Mouse (Mus musculus) hindbrain, embryonic 16.5 days (tissue): ENCODE results near the gene Asic3. TPM values are rescaled to one million over a fixed set of nuclear protein-coding genes. Genes with fewer than 3 reads are reported as not detected.

Source experiments
- ATAC-seq: fragments of 200-750 bp; cut with Nextera tagmentation; 2 replicates; pipeline ENCODE4 v1.8.0; 2017; ENCODE audit warnings: moderate TSS enrichment, moderate library complexity
- H3K27ac ChIP-seq: fragments of 300-500 bp; sonication (generic); 2 replicates; pipeline ENCODE4 v1.5.1; 2014; ENCODE audit warnings: low read depth, mild to moderate bottlenecking, control low read depth, low read length, moderate library complexity
- H3K27me3 ChIP-seq: fragments of 300-500 bp; sonication (generic); replicated peaks from 2 replicates; pipeline ENCODE4 v1.6.1; 2014; ENCODE audit warnings: low read length; ENCODE audit not compliant: control insufficient read depth, insufficient read depth
- H3K36me3 ChIP-seq: fragments of 300-500 bp; sonication (generic); 2 replicates; pipeline ENCODE4 v1.6.1; 2014; ENCODE audit warnings: mild to moderate bottlenecking, low read length, moderate library complexity, mixed read lengths; ENCODE audit not compliant: control insufficient read depth, insufficient read depth
- H3K4me1 ChIP-seq: fragments of 300-500 bp; sonication (generic); 2 replicates; pipeline ENCODE4 v1.6.1; 2014; ENCODE audit warnings: low read depth, low read length; ENCODE audit not compliant: control insufficient read depth, insufficient read depth
- H3K4me2 ChIP-seq: fragments of 300-500 bp; sonication (generic); 2 replicates; pipeline ENCODE4 v1.6.1; 2014; ENCODE audit warnings: mild to moderate bottlenecking, low read length, control low read depth, moderate library complexity
- H3K4me3 ChIP-seq: fragments of 300-500 bp; sonication (generic); 2 replicates; pipeline ENCODE4 v1.5.1; 2014; ENCODE audit warnings: mild to moderate bottlenecking, low read length, control low read depth, moderate library complexity
- H3K9ac ChIP-seq: fragments of 300-500 bp; sonication (generic); 2 replicates; pipeline ENCODE4 v1.6.1; 2014; ENCODE audit warnings: low read depth, mild to moderate bottlenecking, control low read depth, low read length, moderate library complexity
- H3K9me3 ChIP-seq: fragments of 300-500 bp; sonication (generic); 2 replicates; pipeline ENCODE4 v1.6.1; 2014; ENCODE audit warnings: mild to moderate bottlenecking, low read length, moderate library complexity; ENCODE audit not compliant: control insufficient read depth
- WGBS: fragments of 180-500 bp; shearing (Covaris S2); extraction: QIAGEN DNeasy Blood & Tissue Kit; methylation state at CpG from one replicate; pipeline ENCODE4 v1.1.7; 2014; 5-methylcytosine and 5-hydroxymethylcytosine counted together
- polyA plus RNA-seq: library from polyadenylated mRNA; unstranded; fragments of >200 nt; fragmentation: Nextera tagmentation; extraction: Ambion mirVana; gene quantifications from 2 replicates; pipeline ENCODE4 v1.2.1, GENCODE M21; 2015

Asic3 gene
- polyA plus RNA-seq, 1 experiment from 2014 or later: 0.85 TPM

DNA sequence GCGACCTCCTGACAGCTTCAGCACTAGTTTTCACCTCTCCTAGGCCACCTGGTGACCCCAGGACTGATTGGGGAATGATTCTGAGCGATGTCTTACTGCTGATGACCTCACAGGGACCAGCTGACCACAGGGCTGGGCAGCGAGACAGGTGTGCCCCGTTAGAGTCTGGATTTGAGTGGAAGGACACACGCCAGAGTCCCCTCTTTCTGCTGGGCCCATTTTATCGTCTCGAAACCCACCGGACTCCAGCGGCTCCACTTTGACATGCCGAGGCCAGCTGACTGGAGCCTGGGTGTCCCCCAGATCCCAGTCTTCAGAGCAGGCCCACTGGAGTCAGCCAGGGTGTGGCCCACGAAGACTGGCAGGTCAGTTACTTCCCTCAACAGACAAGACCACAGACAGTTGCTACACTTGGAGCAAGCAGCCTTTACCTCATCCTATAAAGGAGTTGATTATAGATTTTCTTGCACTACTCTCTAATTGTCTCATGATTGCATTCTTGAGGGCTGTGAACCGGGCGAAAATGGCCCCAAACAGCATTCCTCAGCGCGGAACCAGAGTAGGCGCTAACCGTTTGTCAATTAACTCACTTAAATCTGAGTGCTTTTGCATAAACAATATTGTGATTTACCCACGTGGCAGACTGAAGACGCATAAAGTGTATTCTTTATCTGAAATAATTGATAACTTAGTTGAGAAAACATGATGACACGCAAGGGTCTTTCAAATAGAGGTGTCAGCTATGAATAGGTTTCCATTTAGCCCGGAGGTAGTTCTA, 11.0 kb downstream of the Asic3 start:
- ATAC-seq: no peak; the same call in 1 of the 2 replicates
- peak overlapping the region; percentile 84 for H3K27ac ChIP-seq
- peak overlapping the region; percentile 69 for H3K9ac ChIP-seq
- peak overlapping the region; percentile 69 for H3K4me2 ChIP-seq
- peaks cover 10% of the 10 kb centered on the region for H3K36me3 ChIP-seq
- peak overlapping the region; percentile 68 for H3K4me3 ChIP-seq
- WGBS: 10% methylated on average over 21 of the region's 21 CpGs
- peaks cover 37% of the 10 kb centered on the region for H3K4me1 ChIP-seq
- no peaks in the 10 kb centered on the region for H3K9me3 ChIP-seq
- peaks cover 3% of the 10 kb centered on the region; the same call in 1 of the 2 replicates for H3K27me3 ChIP-seq

DNA sequence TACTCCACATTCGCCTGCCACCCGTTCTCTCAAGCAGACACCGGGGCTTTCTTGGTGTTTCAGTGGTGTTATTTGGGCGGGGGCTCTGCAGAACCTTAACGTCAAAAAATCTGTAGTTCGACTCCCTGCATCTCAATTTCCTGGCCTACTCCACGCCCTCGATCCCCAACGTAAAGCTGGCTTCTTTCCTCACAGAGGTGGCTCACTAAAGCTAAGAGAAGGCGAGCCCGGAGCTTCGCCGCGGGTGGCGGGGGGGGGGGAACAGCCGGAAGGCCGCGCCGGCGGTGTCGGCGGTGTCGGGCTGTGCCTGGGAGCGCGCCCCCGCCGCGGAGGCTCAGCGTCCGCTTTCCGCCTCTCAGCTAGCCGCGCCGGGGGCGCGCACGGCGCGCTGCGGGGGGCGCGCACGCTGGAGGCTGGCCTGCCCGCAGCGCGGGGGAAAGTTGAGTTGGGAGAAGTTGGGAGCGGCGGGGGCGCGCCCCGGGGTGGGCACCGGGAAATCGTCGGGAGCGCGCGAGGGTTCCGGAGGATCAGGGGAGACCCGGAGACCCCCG, 11.7 kb downstream of the Asic3 start:
- Histone ChIP-seq H3K9ac (peak overlapping the region; percentile 56), H3K36me3 (peaks cover 4% of the 10 kb centered on the region), H3K27ac (peak overlapping the region; percentile 58), H3K9me3 (no peaks in the 10 kb centered on the region), H3K4me2 (peak overlapping the region; percentile 69), H3K27me3 (peaks cover 3% of the 10 kb centered on the region; the same call in 1 of the 2 replicates), H3K4me1 (peaks cover 37% of the 10 kb centered on the region), H3K4me3 (peak overlapping the region; percentile 68)
- WGBS: 1% methylated on average over 53 of the region's 60 CpGs
- ATAC-seq: no peak

DNA sequence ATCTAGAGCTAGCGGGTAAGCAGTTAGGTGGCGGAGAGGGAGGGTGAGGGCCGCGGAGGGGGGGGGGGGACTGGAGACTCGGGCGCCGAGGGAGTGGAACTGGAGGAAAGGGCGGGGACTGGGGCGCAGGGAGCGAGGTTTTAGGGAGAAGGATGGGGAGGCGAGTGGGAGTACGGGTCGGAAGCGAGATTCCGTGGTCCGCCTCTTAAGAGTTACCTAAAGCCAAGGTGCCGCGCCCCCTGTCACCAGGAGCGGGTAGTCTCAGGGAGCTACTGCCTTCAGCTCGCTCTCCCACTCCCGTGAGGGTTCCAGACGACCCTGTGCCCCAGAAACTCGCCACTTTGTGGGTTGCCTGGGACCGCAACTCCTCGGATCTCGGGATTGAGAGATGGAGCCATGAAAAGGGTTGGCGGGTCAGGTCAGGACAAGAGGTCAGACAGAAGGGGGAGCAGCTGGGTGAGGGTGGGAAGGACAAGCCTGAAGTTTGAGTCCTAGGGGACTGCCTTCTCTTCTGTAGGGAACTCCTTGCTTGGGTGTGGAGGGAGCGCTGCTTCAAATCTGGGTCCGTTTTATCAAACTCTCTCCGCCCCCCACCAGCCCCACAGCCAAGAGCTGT, 12.3 kb downstream of the Asic3 start:
- peak overlapping the region; percentile 56 for H3K9ac ChIP-seq
- H3K36me3 ChIP-seq: peaks cover 6% of the 10 kb centered on the region; the same call in 1 of the 2 replicates
- H3K27ac ChIP-seq: peak overlapping the region; percentile 50
- H3K4me3 ChIP-seq: peak overlapping the region; percentile 68
- peaks cover 3% of the 10 kb centered on the region; the same call in 1 of the 2 replicates for H3K27me3 ChIP-seq
- under 1% methylated on average over 28 of the region's 30 CpGs for WGBS
- H3K9me3 ChIP-seq: no peaks in the 10 kb centered on the region
- ATAC-seq: no peak
- peak overlapping the region; percentile 69 for H3K4me2 ChIP-seq
- H3K4me1 ChIP-seq: peaks cover 37% of the 10 kb centered on the region

DNA sequence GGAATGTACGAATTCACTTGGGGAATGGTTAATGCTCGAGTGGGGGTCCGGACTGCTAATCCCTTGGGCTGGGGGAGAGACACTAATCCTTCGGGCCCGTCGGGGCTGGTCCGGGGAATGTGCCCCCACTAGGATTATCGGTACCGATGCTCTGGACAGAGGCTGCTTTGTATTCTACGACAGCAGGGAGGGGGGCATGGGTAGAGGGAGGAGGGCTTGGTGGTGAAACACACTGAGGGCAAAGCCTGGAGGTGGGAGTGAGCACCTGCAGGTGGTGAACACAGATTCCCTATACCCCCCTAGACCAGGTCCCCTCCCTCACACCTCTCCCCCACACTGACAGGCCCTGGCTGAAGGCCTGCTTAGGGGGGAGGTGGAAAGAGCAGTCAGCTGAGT, 12.8 kb downstream of the Asic3 start:
- Histone ChIP-seq H3K4me1 (peaks cover 37% of the 10 kb centered on the region), H3K27me3 (peaks cover 3% of the 10 kb centered on the region; the same call in 1 of the 2 replicates)
- no peak for ATAC-seq

GRCm38 (mm10) chr5:24426556-24427284, 13.5 kb downstream of the Asic3 start:
- WGBS: 13% methylated on average over 9 of the region's 9 CpGs
- ATAC-seq: no peak
- H3K27me3 ChIP-seq: peaks cover 3% of the 10 kb centered on the region; the same call in 1 of the 2 replicates
- H3K4me2 ChIP-seq: peak overlapping the region; percentile 69
- 0 out of 2 replicates have a peak, but pooled peaks cover 5% of the 10 kb centered on the region for H3K36me3 ChIP-seq
- 0 out of 2 replicates have a peak overlapping the region, but pooled peaks have one; percentile 68 for H3K4me3 ChIP-seq
- peaks cover 37% of the 10 kb centered on the region for H3K4me1 ChIP-seq
- no peak overlapping the region for H3K27ac ChIP-seq
- no peaks in the 10 kb centered on the region for H3K9me3 ChIP-seq
- H3K9ac ChIP-seq: peak overlapping the region; percentile 56; the same call in 1 of the 2 replicates

More for the DNA sequence above, 12.8 kb downstream of the Asic3 start:
- H3K4me3 ChIP-seq: peak overlapping the region; percentile 68
- H3K9ac ChIP-seq: peak overlapping the region; percentile 56; the same call in 1 of the 2 replicates
- H3K4me2 ChIP-seq: peak overlapping the region; percentile 69
- H3K9me3 ChIP-seq: no peaks in the 10 kb centered on the region
- H3K27ac ChIP-seq: no peak overlapping the region
- WGBS: 4% methylated on average over 10 of the region's 10 CpGs
- 0 out of 2 replicates have a peak, but pooled peaks cover 2% of the 10 kb centered on the region for H3K36me3 ChIP-seq

- peaks cover 3% of the 10 kb centered on the region; the same call in 1 of the 2 replicates for H3K27me3 ChIP-seq
- no peak overlapping the region for H3K27ac ChIP-seq
- no peaks in the 10 kb centered on the region for H3K9me3 ChIP-seq
- H3K4me3 ChIP-seq: no peak overlapping the region
- ATAC-seq: no peak
- H3K4me1 ChIP-seq: peaks cover 33% of the 10 kb centered on the region
- H3K4me2 ChIP-seq: no peak overlapping the region
- no peak overlapping the region for H3K9ac ChIP-seq
- 0 out of 2 replicates have a peak, but pooled peaks cover 5% of the 10 kb centered on the region for H3K36me3 ChIP-seq
- WGBS: 24% methylated on average over 12 of the region's 12 CpGs
These were observed 14.1 kb downstream of the Asic3 start for GRCm38 (mm10) chr5:24427285-24427633.

- H3K36me3 ChIP-seq: 0 out of 2 replicates have a peak, but pooled peaks cover 5% of the 10 kb centered on the region
- ATAC-seq: no peak
- no peak overlapping the region for H3K4me3 ChIP-seq
- peaks cover 3% of the 10 kb centered on the region; the same call in 1 of the 2 replicates for H3K27me3 ChIP-seq
- H3K9me3 ChIP-seq: no peaks in the 10 kb centered on the region
- 0 out of 2 replicates have a peak overlapping the region, but pooled peaks have one; percentile 18 for H3K9ac ChIP-seq
- no peak overlapping the region for H3K27ac ChIP-seq
- peaks cover 26% of the 10 kb centered on the region for H3K4me1 ChIP-seq
- WGBS: 8% methylated on average over 15 of the region's 15 CpGs
- peak overlapping the region; percentile 27; the same call in 1 of the 2 replicates for H3K4me2 ChIP-seq
These were observed 14.8 kb downstream of the Asic3 start for GRCm38 (mm10) chr5:24427981-24428402.

DNA sequence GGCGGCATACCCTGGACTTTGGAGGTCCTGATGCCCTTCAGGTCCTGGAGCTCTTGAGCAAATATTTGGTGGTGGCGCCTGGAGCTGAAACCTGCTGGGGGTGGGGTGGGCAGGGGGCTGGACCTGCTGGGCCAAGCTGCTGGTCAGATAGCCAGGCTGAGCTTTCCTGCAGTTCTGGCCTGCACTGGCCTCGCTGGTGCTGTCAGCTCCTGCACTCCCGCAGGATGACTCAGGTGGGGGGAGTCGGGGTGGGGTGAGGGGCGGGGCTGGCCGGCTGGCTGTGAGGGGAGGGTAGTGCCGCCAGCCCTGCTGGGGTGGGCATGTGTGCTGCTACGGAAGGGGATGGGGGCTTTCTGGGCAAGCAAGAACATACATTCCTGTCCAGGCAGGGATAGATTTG, 15.4 kb downstream of the Asic3 start:
- WGBS: 12% methylated on average over 9 of the region's 9 CpGs
- no peak overlapping the region; the same call in 1 of the 2 replicates for H3K9ac ChIP-seq
- peaks cover 26% of the 10 kb centered on the region for H3K4me1 ChIP-seq
- H3K4me2 ChIP-seq: no peak overlapping the region; the same call in 1 of the 2 replicates
- H3K27me3 ChIP-seq: peaks cover 3% of the 10 kb centered on the region; the same call in 1 of the 2 replicates
- H3K4me3 ChIP-seq: no peak overlapping the region
- no peak overlapping the region for H3K27ac ChIP-seq
- no peak for ATAC-seq
- no peaks in the 10 kb centered on the region for H3K9me3 ChIP-seq
- 0 out of 2 replicates have a peak, but pooled peaks cover 5% of the 10 kb centered on the region for H3K36me3 ChIP-seq
